Comparison of ENCODE assay signal across 17 mouse cellular contexts in the genomic region with DNA sequence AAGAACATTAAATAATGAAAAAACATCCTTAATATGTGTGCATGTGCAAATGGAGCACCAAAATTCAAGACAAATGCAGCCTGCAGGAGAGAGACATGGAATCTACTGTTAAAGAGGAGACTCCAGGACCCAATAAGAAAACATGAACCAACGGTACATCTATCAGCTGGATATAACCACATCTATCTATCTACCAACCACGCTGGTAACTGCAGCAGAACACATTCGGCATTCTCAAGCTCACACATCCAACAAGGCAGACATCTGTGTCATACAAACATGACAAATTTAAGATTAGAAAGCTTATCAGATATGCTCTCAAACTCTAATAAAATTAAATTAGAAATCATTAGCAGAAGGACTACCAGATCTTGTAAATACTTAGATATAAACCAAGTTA.
"Had no signal": no experiment of that assay in that cellular context is flagged by ENCODE, and none has a peak within 500 bp of the region (broad histone marks: within the 10 kb centered on the region; RNA-seq: fewer than 3 reads in every experiment).

No protein-coding gene starts in this region.

- H3K9me3 ChIP-seq: neural tube, embryonic 12.5 days; neural tube, embryonic 13.5 days; neural tube, embryonic 15.5 days; stomach, embryonic 15.5 days had no signal

- H3K4me1 ChIP-seq: neural tube, embryonic 12.5 days; neural tube, embryonic 13.5 days; neural tube, embryonic 15.5 days; stomach, embryonic 15.5 days had no signal

- H3K36me3 ChIP-seq: neural tube, embryonic 12.5 days; neural tube, embryonic 15.5 days; stomach, embryonic 15.5 days had no signal

- H3K27me3 ChIP-seq: neural tube, embryonic 12.5 days; neural tube, embryonic 13.5 days; neural tube, embryonic 15.5 days; stomach, embryonic 15.5 days had no signal

- H3K4me3 ChIP-seq: neural tube, embryonic 12.5 days; neural tube, embryonic 13.5 days; neural tube, embryonic 15.5 days; stomach, embryonic 15.5 days had no signal

- DNase-seq: retina, postnatal 1 day; right cerebral cortex, adult 18-20 months; right cerebral cortex, postnatal 14 days; right cerebral cortex, postnatal 25 days; right cerebral cortex, postnatal 4 days; spleen, adult 18-20 months; thymus, adult 18-20 months; thymus, adult 2 months; thymus, postnatal 14 days; thymus, postnatal 25 days; thymus, postnatal 36 days; thymus, postnatal 4 days had no signal

- H3K27ac ChIP-seq: neural tube, embryonic 12.5 days; neural tube, embryonic 13.5 days; neural tube, embryonic 15.5 days; stomach, embryonic 15.5 days; stomach, postnatal 0 days had no signal

- H3K9ac ChIP-seq: neural tube, embryonic 12.5 days; neural tube, embryonic 13.5 days; neural tube, embryonic 15.5 days; stomach, embryonic 15.5 days had no signal
